Mouse (Mus musculus) liver, embryonic 14.5 days (tissue): ENCODE results near the gene Rhag.

ENCODE experiments used
- CTCF ChIP-seq: IDR thresholded peaks from 2 replicates; pipeline ENCODE4 v1.5.1; 2016; ENCODE audit warnings: antibody characterized with exemption, low read depth, control low read depth
- EP300 ChIP-seq: IDR thresholded peaks from 2 replicates; pipeline ENCODE4 v1.6.1; 2016; ENCODE audit warnings: antibody characterized with exemption, low read depth

DNA sequence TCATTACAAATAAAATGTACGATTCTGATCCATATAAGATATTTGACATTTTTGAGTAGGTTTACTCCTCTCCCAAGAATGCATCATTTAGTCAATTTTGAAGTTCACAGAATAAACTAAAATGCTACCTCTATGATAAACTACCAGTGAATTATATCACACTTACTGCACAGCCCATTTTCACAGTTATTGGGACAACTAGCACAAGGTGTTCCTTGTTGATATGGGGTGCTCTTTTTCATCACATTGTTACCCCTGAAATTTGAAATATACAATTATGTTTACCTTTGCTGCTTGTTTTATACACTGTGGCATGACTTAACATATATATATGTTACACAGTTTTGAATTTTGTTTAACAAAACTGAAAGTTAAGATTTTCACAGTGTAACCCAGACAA is 43.8 kb upstream of the Rhag start:
- no peak for TF ChIP-seq CTCF
- TF ChIP-seq EP300: peak; percentile 17; the same call in 1 of the 2 replicates
